Mouse (Mus musculus) heart, postnatal 0 days (tissue): ENCODE results near the gene Aknad1. TPM values are rescaled to one million over a fixed set of nuclear protein-coding genes. Genes with fewer than 3 reads are reported as not detected.

ENCODE experiments used
- ATAC-seq: fragments of 200-750 bp; cut with Nextera tagmentation; 2 replicates; pipeline ENCODE4 v1.8.0; 2017; ENCODE audit warnings: low read depth, moderate number of reproducible peaks, moderate library complexity; ENCODE audit not compliant: insufficient read depth
- DNase-seq: peaks from one replicate; pipeline ENCODE4 v3.0.0-alpha.2; 2016; ENCODE audit warnings: low spot score
- H3K27ac ChIP-seq: fragments of 300-500 bp; sonication (generic); 2 replicates; pipeline ENCODE4 v1.5.1; 2014; ENCODE audit warnings: low read depth, mild to moderate bottlenecking
- H3K27me3 ChIP-seq: fragments of 300-500 bp; sonication (generic); 2 replicates; pipeline ENCODE4 v1.6.1; 2014; ENCODE audit warnings: low read length, mixed read lengths; ENCODE audit not compliant: control insufficient read depth, insufficient read depth
- H3K36me3 ChIP-seq: fragments of 300-500 bp; sonication (generic); replicated peaks from 2 replicates; pipeline ENCODE4 v1.6.1; 2014; ENCODE audit warnings: low read length, mixed read lengths; ENCODE audit not compliant: control insufficient read depth, insufficient read depth
- H3K4me1 ChIP-seq: fragments of 300-500 bp; sonication (generic); 2 replicates; pipeline ENCODE4 v1.6.1; 2014; ENCODE audit warnings: antibody characterized with exemption; ENCODE audit not compliant: control insufficient read depth, insufficient read depth
- H3K4me2 ChIP-seq: fragments of 300-500 bp; sonication (generic); 2 replicates; pipeline ENCODE4 v1.6.1; 2014; ENCODE audit warnings: low read depth, mild to moderate bottlenecking, low read length, moderate library complexity
- H3K4me3 ChIP-seq: fragments of 300-500 bp; sonication (generic); 2 replicates; pipeline ENCODE4 v1.5.1; 2014; ENCODE audit warnings: low read depth, low read length
- H3K9ac ChIP-seq: fragments of 300-500 bp; sonication (generic); replicated peaks from 2 replicates; pipeline ENCODE4 v1.6.1; 2014; ENCODE audit warnings: low read depth, low read length, mixed read lengths
- H3K9me3 ChIP-seq: fragments of 300-500 bp; sonication (generic); replicated peaks from 2 replicates; pipeline ENCODE4 v1.6.1; 2016; ENCODE audit warnings: low read length; ENCODE audit not compliant: control insufficient read depth
- CTCF ChIP-seq: IDR thresholded peaks from 2 replicates; pipeline ENCODE4 v1.5.1; 2016; ENCODE audit warnings: antibody characterized with exemption, control low read depth, low read depth
- EP300 ChIP-seq: IDR thresholded peaks from 2 replicates; pipeline ENCODE4 v1.6.1; 2016; ENCODE audit warnings: antibody characterized with exemption, low read depth
- WGBS: fragments of 180-500 bp; shearing (Covaris S2); extraction: QIAGEN DNeasy Blood & Tissue Kit; methylation state at CpG from one replicate; pipeline ENCODE4 v1.1.7; 2014; 5-methylcytosine and 5-hydroxymethylcytosine counted together
- polyA plus RNA-seq: library from polyadenylated mRNA; unstranded; fragments of >200 nt; fragmentation: Nextera tagmentation; extraction: Ambion mirVana; gene quantifications from 2 replicates; pipeline ENCODE4 v1.2.1, GENCODE M21; 2015
- total RNA-seq: library from RNA; depleted of rRNA; stranded (reverse); fragments of >200 nt; gene quantifications from 2 replicates; pipeline ENCODE4 v1.2.3, GENCODE M21; 2014; ENCODE audit warnings: low replicate concordance

The Aknad1 gene
- total and polyA plus RNA-seq, 2 experiments from 2014 or later = not detected

- Histone ChIP-seq H3K4me1 (no peaks in the 10 kb centered on the region), H3K4me2 (no peak overlapping the region), H3K27ac (no peak overlapping the region), H3K27me3 (no peaks in the 10 kb centered on the region), H3K9ac (no peak overlapping the region), H3K36me3 (peaks cover 73% of the 10 kb centered on the region), H3K4me3 (no peak overlapping the region), H3K9me3 (no peaks in the 10 kb centered on the region)
- TF ChIP-seq CTCF (no peak), EP300 (no peak)
- ATAC-seq = no peak
- DNase-seq = no peak
- WGBS = 87% methylated on average over 4 of the region's 4 CpGs
These were observed 56.9 kb downstream of the Aknad1 start for GRCm38 (mm10) chr3:108796386-108796785.

- ATAC-seq (no peak), DNase-seq (no peak)
- H3K4me1 ChIP-seq = no peaks in the 10 kb centered on the region
- H3K9me3 ChIP-seq = no peaks in the 10 kb centered on the region
- no peak overlapping the region for H3K9ac ChIP-seq
- no peak overlapping the region for H3K27ac ChIP-seq
- 91% methylated on average over 6 of the region's 6 CpGs for WGBS
- TF ChIP-seq CTCF = no peak
- no peak for TF ChIP-seq EP300
- H3K36me3 ChIP-seq = peaks cover 79% of the 10 kb centered on the region
- H3K4me2 ChIP-seq = no peak overlapping the region
- H3K27me3 ChIP-seq = no peaks in the 10 kb centered on the region
- H3K4me3 ChIP-seq = no peak overlapping the region
These were observed 58.3 kb downstream of the Aknad1 start for GRCm38 (mm10) chr3:108797723-108798122.

GRCm38 (mm10) chr3:108798375-108798774 is 58.9 kb downstream of the Aknad1 start:
- Histone ChIP-seq H3K27ac (no peak overlapping the region), H3K36me3 (peaks cover 84% of the 10 kb centered on the region), H3K27me3 (no peaks in the 10 kb centered on the region), H3K9ac (no peak overlapping the region), H3K4me3 (no peak overlapping the region), H3K4me2 (no peak overlapping the region), H3K9me3 (no peaks in the 10 kb centered on the region), H3K4me1 (no peaks in the 10 kb centered on the region)
- TF ChIP-seq EP300 (no peak), CTCF (0 out of 2 replicates have a peak, but pooled peaks have one; percentile 15)
- 75% methylated on average over 2 of the region's 2 CpGs for WGBS
- DNase-seq (no peak), ATAC-seq (no peak)

GRCm38 (mm10) chr3:108805622-108806021 is 66.2 kb downstream of the Aknad1 start:
- DNase-seq = peak; percentile 13
- no peak overlapping the region for H3K9ac ChIP-seq
- H3K27me3 ChIP-seq = no peaks in the 10 kb centered on the region
- H3K9me3 ChIP-seq = no peaks in the 10 kb centered on the region
- 0 out of 2 replicates have a peak, but pooled peaks cover 9% of the 10 kb centered on the region for H3K4me1 ChIP-seq
- ATAC-seq = peak; percentile 60
- no peak overlapping the region for H3K4me3 ChIP-seq
- H3K27ac ChIP-seq = peak overlapping the region; percentile 19; the same call in 1 of the 2 replicates
- no peak overlapping the region for H3K4me2 ChIP-seq
- 67% methylated on average over 5 of the region's 5 CpGs for WGBS
- TF ChIP-seq EP300 (no peak), CTCF (no peak)
- H3K36me3 ChIP-seq = peaks cover 66% of the 10 kb centered on the region

GRCm38 (mm10) chr3:108810747-108811263 is 71.3 kb downstream of the Aknad1 start:
- 0 out of 2 replicates have a peak, but pooled peaks cover 1% of the 10 kb centered on the region for H3K4me1 ChIP-seq
- no peak overlapping the region for H3K27ac ChIP-seq
- no peak overlapping the region for H3K9ac ChIP-seq
- H3K27me3 ChIP-seq = no peaks in the 10 kb centered on the region
- 49% methylated on average over 4 of the region's 4 CpGs for WGBS
- H3K36me3 ChIP-seq = peaks cover 37% of the 10 kb centered on the region
- H3K4me3 ChIP-seq = no peak overlapping the region
- ATAC-seq (no peak), DNase-seq (no peak)
- H3K9me3 ChIP-seq = no peaks in the 10 kb centered on the region
- H3K4me2 ChIP-seq = no peak overlapping the region
- TF ChIP-seq EP300 (no peak), CTCF (no peak)

- H3K27ac ChIP-seq = no peak overlapping the region
- H3K4me1 ChIP-seq = no peaks in the 10 kb centered on the region
- H3K9ac ChIP-seq = no peak overlapping the region
- H3K4me2 ChIP-seq = no peak overlapping the region
- no peaks in the 10 kb centered on the region for H3K9me3 ChIP-seq
- no peaks in the 10 kb centered on the region for H3K27me3 ChIP-seq
- H3K4me3 ChIP-seq = no peak overlapping the region
- WGBS = 73% methylated on average over 4 of the region's 4 CpGs
- no peak for DNase-seq
- no peak for ATAC-seq
- peaks cover 40% of the 10 kb centered on the region for H3K36me3 ChIP-seq
- no peak for TF ChIP-seq CTCF
- TF ChIP-seq EP300 = no peak
These were observed 76.2 kb downstream of the Aknad1 start for GRCm38 (mm10) chr3:108815631-108816030.
